Mouse (Mus musculus) adrenal gland, adult 2 months (tissue): Measurements from ENCODE around the gene Olfr986. TPM values are rescaled to one million over a fixed set of nuclear protein-coding genes. Genes with fewer than 3 reads are reported as not detected.
"Not testable (repeated sequence)": the region's sequence is repeated elsewhere in the genome, so short reads cannot be mapped to it uniquely, and the experiment has no call there.

Experiments
- DNase-seq: peaks from one replicate; pipeline ENCODE4 v3.0.0; 2021
- long read RNA-seq: library from polyadenylated mRNA; stranded (forward); transcript quantifications from one replicate; pipeline ENCODE4 v2.0.0, GENCODE M21; 2021
- polyA plus RNA-seq: library from polyadenylated mRNA; depleted of rRNA; stranded (reverse); fragments of >200 nt; gene quantifications from 2 replicates; pipeline ENCODE4 v1.2.3, GENCODE M21; 2012; rRNA removed
- total RNA-seq, 2 experiments: library from RNA; stranded (reverse); gene quantifications; 2 replicates each; pipeline ENCODE4 v1.2.3; 2021

The Olfr986 gene
- total RNA-seq: not detected
- not detected in 2 replicates for polyA plus RNA-seq
- long read RNA-seq: 0 reads

GRCm38 (mm10) chr9:40180620-40181019, at the start of gene Olfr986:
Gene Olfr986, plus strand, starts transcription at chr9:40180920.
- no peak for DNase-seq

GRCm38 (mm10) chr9:40136987-40137688, 43.6 kb upstream of the Olfr986 start:
- no peak for DNase-seq

GRCm38 (mm10) chr9:40139484-40139883, 41.2 kb upstream of the Olfr986 start:
- DNase-seq: peak; percentile 20

GRCm38 (mm10) chr9:40141544-40141943, 39.2 kb upstream of the Olfr986 start:
- no peak for DNase-seq

- DNase-seq: no peak
Measured at GRCm38 (mm10) chr9:40155118-40155644, 25.5 kb upstream of the Olfr986 start.

GRCm38 (mm10) chr9:40166446-40166845, 14.3 kb upstream of the Olfr986 start:
- no peak for DNase-seq

- DNase-seq: no peak
Measured at GRCm38 (mm10) chr9:40177017-40177416, 3.7 kb upstream of the Olfr986 start.

- DNase-seq: not testable (repeated sequence)
Measured at GRCm38 (mm10) chr9:40185166-40185565, 4.4 kb downstream of the Olfr986 start.

- DNase-seq: no peak
Measured at GRCm38 (mm10) chr9:40191086-40191876, 10.6 kb downstream of the Olfr986 start.

GRCm38 (mm10) chr9:40192098-40193038, 11.6 kb downstream of the Olfr986 start, which contains the start of gene Zfp202:
Gene Zfp202, plus strand, starts transcription at chr9:40192316.
- peak; percentile 93 for DNase-seq

GRCm38 (mm10) chr9:40195981-40196380, 15.3 kb downstream of the Olfr986 start:
- DNase-seq: peak; percentile 79

- DNase-seq: no peak
Measured at GRCm38 (mm10) chr9:40206546-40206950, 25.8 kb downstream of the Olfr986 start.

GRCm38 (mm10) chr9:40210744-40211143, 30.0 kb downstream of the Olfr986 start:
- DNase-seq: no peak

GRCm38 (mm10) chr9:40214058-40214457, 33.3 kb downstream of the Olfr986 start:
- no peak for DNase-seq

- no peak for DNase-seq
Measured at GRCm38 (mm10) chr9:40216651-40217050, 35.9 kb downstream of the Olfr986 start.

GRCm38 (mm10) chr9:40224289-40224688, 43.6 kb downstream of the Olfr986 start:
- no peak for DNase-seq

GRCm38 (mm10) chr9:40227874-40228789, 47.4 kb downstream of the Olfr986 start:
- DNase-seq: peak; percentile 38

GRCm38 (mm10) chr9:40228804-40229331, 48.1 kb downstream of the Olfr986 start:
- DNase-seq: no peak

- no peak for DNase-seq
Measured at GRCm38 (mm10) chr9:40229479-40229878, 48.8 kb downstream of the Olfr986 start.

- no peak for DNase-seq
Measured at GRCm38 (mm10) chr9:40231019-40231418, 50.3 kb downstream of the Olfr986 start.
